Mouse (Mus musculus) thymus, adult 2 months (tissue): ENCODE data around the gene Ranbp1. TPM values are rescaled to one million over a fixed set of nuclear protein-coding genes. Genes with fewer than 3 reads are reported as not detected.

Experiments used
- DNase-seq: peaks from one replicate; pipeline ENCODE4 v3.0.0; 2021
- H3K27ac ChIP-seq: fragments of 200-500 bp; 2 replicates; pipeline ENCODE4 v1.5.1; 2012; ENCODE audit warnings: low read length, control low read depth; ENCODE audit not compliant: control insufficient read depth, insufficient read depth
- H3K27me3 ChIP-seq: fragments of 200-500 bp; 2 replicates; pipeline ENCODE4 v1.6.1; 2012; ENCODE audit warnings: mild to moderate bottlenecking, low read length, moderate library complexity, mixed read lengths; ENCODE audit not compliant: control insufficient read depth, insufficient read depth
- H3K36me3 ChIP-seq: fragments of 200-500 bp; 2 replicates; pipeline ENCODE4 v1.6.1; 2012; ENCODE audit warnings: mild to moderate bottlenecking, low read length, moderate library complexity; ENCODE audit not compliant: control insufficient read depth, insufficient read depth
- H3K4me1 ChIP-seq: fragments of 200-500 bp; replicated peaks from 2 replicates; pipeline ENCODE4 v1.6.1; 2012; ENCODE audit warnings: low read length; ENCODE audit not compliant: control insufficient read depth, insufficient read depth
- H3K4me3 ChIP-seq: fragments of 200-500 bp; 2 replicates; pipeline ENCODE4 v1.5.1; 2012; ENCODE audit warnings: mild to moderate bottlenecking, low read length, control low read depth, moderate library complexity; ENCODE audit not compliant: control insufficient read depth, insufficient read depth
- CTCF ChIP-seq: fragments of 200-500 bp; IDR thresholded peaks from 2 replicates; pipeline ENCODE4 v1.5.1; 2012; ENCODE audit warnings: mild to moderate bottlenecking, control low read depth, low read length, moderate library complexity, borderline replicate concordance; ENCODE audit not compliant: control insufficient read depth, poor library complexity, insufficient read depth; ENCODE audit errors: extremely low read depth
- POLR2A ChIP-seq: fragments of 200-500 bp; IDR thresholded peaks from 2 replicates; pipeline ENCODE4 v1.6.1; 2012; ENCODE audit warnings: mild to moderate bottlenecking, low read length, control low read depth, moderate library complexity; ENCODE audit not compliant: control insufficient read depth, poor library complexity, insufficient read depth; ENCODE audit errors: extremely low read depth
- WGBS: fragments of 180-500 bp; shearing (Covaris S2); methylation state at CpG from one replicate; pipeline ENCODE4 v1.1.7; 2018; 5-methylcytosine and 5-hydroxymethylcytosine counted together
- polyA plus RNA-seq: library from polyadenylated mRNA; depleted of rRNA; stranded (reverse); fragments of >200 nt; gene quantifications from 2 replicates; pipeline ENCODE4 v1.2.3, GENCODE M21; 2012

The Ranbp1 gene
- polyA plus RNA-seq, 1 experiment = 81.8 TPM

DNA sequence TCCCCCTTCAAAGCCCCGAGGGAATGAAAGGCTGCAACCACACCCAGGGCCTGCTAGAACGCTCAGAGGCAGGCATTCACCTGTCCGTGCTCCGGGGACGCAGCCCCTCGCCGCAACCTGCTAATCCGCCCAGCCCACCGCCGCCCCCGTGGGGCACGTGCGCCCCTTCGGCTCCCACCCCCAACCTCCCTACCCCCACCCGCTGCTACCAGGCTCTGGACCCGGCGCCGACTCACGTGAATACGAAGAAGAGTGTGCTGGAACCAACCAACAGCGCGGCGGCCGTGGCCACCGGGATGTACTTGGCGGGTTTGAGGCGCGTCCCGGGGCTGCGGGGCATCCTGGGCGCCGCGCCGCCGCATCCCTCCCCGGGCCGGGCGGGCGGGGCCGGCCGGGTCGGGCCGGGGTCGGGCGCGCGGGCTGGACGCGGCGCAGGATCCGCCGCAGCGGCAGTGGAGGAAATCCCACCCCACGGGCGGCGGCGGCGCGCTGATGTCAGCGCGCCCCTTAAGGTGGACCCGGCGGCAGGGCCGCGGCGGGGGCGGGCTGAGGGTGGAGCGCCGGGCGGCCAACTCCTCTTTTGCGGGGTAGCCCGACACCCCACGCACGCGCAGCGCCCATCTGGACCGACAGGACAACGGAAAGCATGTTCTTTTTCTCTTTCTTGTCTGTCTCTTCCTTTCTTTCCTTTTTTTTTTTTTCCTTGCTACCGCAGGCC is 13.7 kb downstream of the Ranbp1 start, which contains the start of gene Zdhhc8:
TSS of gene Zdhhc8 (minus strand) at position 466 of the 718 bp plus-strand sequence.
- H3K27ac ChIP-seq = peak within 1 kb of the TSS; percentile 85
- H3K36me3 ChIP-seq = peaks cover 5% of the 10 kb centered on the region
- no peaks in the 10 kb centered on the region for H3K27me3 ChIP-seq
- peak within 1 kb of the TSS; percentile 80 for H3K4me3 ChIP-seq
- TF ChIP-seq CTCF (0 out of 2 replicates have a peak, but pooled peaks have one; percentile 5), POLR2A (no peak)
- H3K4me1 ChIP-seq = peaks cover 50% of the 10 kb centered on the region
- WGBS = under 1% methylated on average over 73 of the region's 79 CpGs
- peak; percentile 65 for DNase-seq

DNA sequence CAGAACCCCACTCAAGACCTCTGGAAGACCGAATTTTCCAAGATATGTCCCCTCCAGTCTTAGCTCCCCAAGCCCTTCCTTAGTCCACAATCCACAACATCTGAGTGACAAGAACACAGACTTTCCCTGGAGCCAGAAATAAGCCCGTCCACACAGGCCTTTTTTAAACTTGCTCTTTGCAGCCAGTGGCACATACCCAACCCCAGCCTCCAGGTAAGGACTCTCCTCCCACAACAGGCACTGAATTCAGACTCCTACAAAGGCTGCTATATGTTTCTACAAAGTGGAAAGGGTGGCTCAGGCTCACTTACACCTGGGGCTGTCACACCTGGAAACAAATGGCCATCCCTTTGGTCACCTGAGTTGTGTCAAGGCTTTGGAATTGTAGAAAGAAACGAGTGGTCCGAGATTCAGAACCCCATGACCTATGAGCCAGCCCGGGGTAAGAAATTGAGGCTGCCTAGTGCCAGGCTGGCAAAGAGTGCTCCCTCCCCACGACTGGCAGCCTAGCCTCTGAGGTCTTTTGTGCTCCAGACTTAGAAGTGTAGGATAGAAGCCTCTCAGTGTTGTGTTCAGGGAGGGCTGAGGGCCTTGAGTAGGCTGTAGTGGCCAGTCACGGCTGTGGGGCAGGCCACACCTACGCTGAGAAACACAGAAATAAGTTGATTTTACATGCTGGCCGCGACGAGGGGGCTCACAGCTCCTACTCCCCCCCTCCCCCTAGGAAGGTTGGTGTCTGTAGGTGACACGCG is 14.4 kb downstream of the Ranbp1 start:
- Histone ChIP-seq H3K27ac (peak overlapping the region; percentile 85), H3K27me3 (no peaks in the 10 kb centered on the region), H3K36me3 (no peaks in the 10 kb centered on the region; the same call in 1 of the 2 replicates), H3K4me3 (peak overlapping the region; percentile 80), H3K4me1 (peaks cover 57% of the 10 kb centered on the region)
- 2% methylated on average over 13 of the region's 13 CpGs for WGBS
- DNase-seq = no peak
- no peak for TF ChIP-seq CTCF
- no peak for TF ChIP-seq POLR2A

DNA sequence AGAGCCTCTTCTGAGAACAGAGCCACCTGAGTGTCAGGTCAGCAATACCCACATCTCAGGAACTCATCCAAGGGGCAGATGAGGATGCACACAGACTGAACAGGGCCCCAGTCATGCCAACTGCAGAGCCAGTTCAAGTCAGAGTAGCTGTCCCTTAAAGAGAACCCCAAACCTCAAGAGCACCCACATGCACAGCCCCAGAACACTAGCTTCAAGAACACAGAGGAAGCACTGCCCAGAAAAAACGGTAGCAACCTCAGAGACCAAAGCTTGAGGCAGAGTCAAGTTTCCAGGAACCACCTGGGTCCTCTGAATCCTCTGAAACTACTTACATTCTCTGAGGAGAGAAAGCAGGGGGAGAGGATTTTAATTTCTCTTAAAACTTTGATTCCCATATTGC is 15.1 kb downstream of the Ranbp1 start:
- Histone ChIP-seq H3K27me3 (no peaks in the 10 kb centered on the region), H3K4me1 (peaks cover 62% of the 10 kb centered on the region), H3K36me3 (peaks cover under 1% of the 10 kb centered on the region), H3K27ac (peak overlapping the region; percentile 99), H3K4me3 (peak overlapping the region; percentile 40)
- DNase-seq = peak; percentile 57
- 0% methylated on average over 1 of the region's 1 CpGs for WGBS
- TF ChIP-seq POLR2A = no peak
- TF ChIP-seq CTCF = no peak

DNA sequence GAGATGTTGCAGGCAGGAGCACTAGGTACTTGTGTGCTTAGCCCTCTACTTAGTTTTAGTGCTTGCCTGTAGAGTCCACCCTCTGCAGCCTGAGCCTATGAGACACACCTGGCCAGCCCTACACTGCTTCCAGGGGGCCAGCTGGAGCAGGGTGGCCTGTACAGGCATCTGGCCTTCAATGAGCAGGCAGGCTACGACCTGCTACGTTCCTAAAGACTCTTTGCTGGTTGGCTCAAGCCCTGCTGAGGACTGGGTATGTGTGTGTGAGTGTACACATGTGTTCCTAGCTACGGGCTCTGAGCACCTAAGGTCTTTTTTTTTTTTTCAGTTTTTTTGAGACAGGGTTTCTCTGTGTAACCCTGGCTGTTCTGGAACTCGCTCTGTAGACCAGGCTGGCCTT is 17.1 kb downstream of the Ranbp1 start:
- H3K27ac ChIP-seq = peak overlapping the region; percentile 63
- H3K4me3 ChIP-seq = no peak overlapping the region
- DNase-seq = no peak
- H3K4me1 ChIP-seq = peaks cover 62% of the 10 kb centered on the region
- 72% methylated on average over 4 of the region's 4 CpGs for WGBS
- no peaks in the 10 kb centered on the region for H3K27me3 ChIP-seq
- H3K36me3 ChIP-seq = peaks cover 13% of the 10 kb centered on the region
- TF ChIP-seq POLR2A (no peak), CTCF (peak; percentile 23; the same call in 1 of the 2 replicates)

DNA sequence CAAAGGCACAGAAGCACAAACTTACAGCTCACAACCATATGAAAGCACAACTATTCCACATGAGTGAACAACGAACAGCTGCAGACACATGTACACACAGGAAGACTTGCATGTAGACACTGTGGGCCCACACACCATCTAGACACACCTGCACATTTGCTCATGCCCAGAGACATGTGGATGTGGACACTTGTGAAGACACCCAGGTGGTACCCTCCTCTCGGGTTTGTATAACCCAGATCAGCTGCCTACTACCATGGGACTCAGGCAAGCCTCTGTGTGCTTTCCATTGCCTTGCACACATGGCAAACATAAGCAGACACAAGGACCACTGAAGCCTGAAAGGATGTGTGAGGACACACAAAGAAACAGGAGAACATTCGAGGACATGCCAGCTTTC is 17.5 kb downstream of the Ranbp1 start:
- peaks cover 62% of the 10 kb centered on the region for H3K4me1 ChIP-seq
- no peak for TF ChIP-seq CTCF
- no peak for TF ChIP-seq POLR2A

DNA sequence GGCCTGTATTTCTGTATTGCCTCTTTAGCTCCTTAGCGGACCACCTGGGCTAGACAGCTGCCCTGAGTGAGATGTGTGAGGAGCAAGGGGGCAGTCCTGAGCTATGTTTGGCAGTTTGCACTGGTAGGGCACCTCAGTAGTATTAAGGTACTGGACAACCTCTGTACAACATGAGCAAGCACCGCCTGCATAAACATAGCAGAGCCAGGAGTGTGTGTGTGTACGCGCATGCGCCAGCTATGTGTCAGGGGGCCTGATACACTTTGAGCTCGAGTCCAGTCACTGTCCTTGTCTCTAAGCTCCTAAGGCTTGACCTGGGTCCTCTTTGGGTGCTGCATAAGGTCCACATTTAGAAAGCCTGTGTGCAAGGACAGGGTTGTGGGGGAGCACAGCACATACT is 17.9 kb downstream of the Ranbp1 start:
- 87% methylated on average over 6 of the region's 6 CpGs for WGBS
- no peak for DNase-seq

More for the DNA sequence above, 17.5 kb downstream of the Ranbp1 start:
- 36% methylated on average over 3 of the region's 3 CpGs for WGBS
- Histone ChIP-seq H3K36me3 (peaks cover 17% of the 10 kb centered on the region), H3K4me3 (no peak overlapping the region), H3K27me3 (no peaks in the 10 kb centered on the region), H3K27ac (peak overlapping the region; percentile 63)
- no peak for DNase-seq

More for the DNA sequence above, 17.9 kb downstream of the Ranbp1 start:
- H3K4me1 ChIP-seq = peaks cover 58% of the 10 kb centered on the region
- no peaks in the 10 kb centered on the region for H3K27me3 ChIP-seq
- peaks cover 21% of the 10 kb centered on the region for H3K36me3 ChIP-seq
- TF ChIP-seq POLR2A (no peak), CTCF (no peak)
- no peak overlapping the region for H3K4me3 ChIP-seq
- peak overlapping the region; percentile 63 for H3K27ac ChIP-seq
